Mouse (Mus musculus) liver, embryonic 15.5 days (tissue): Measurements from ENCODE around the gene Gm20479. TPM values are rescaled to one million over a fixed set of nuclear protein-coding genes. Genes with fewer than 3 reads are reported as not detected.

Source experiments
- ATAC-seq: fragments of 200-750 bp; cut with Nextera tagmentation; 2 replicates; pipeline ENCODE4 v1.8.0; 2017; ENCODE audit warnings: moderate number of reproducible peaks, mild to moderate bottlenecking, moderate library complexity; ENCODE audit not compliant: insufficient read depth
- H3K27ac ChIP-seq: fragments of 300-500 bp; sonication (generic); replicated peaks from 2 replicates; pipeline ENCODE4 v1.5.1; 2015; ENCODE audit warnings: mild to moderate bottlenecking, inconsistent platforms
- H3K27me3 ChIP-seq: fragments of 300-500 bp; sonication (generic); 2 replicates; pipeline ENCODE4 v1.6.1; 2015; ENCODE audit warnings: mild to moderate bottlenecking, inconsistent platforms
- H3K36me3 ChIP-seq: fragments of 300-500 bp; sonication (generic); replicated peaks from 2 replicates; pipeline ENCODE4 v1.6.1; 2015; ENCODE audit warnings: moderate library complexity, mild to moderate bottlenecking, inconsistent platforms
- H3K4me1 ChIP-seq: fragments of 300-500 bp; sonication (generic); replicated peaks from 2 replicates; pipeline ENCODE4 v1.6.1; 2015; ENCODE audit warnings: inconsistent platforms
- H3K4me2 ChIP-seq: fragments of 300-500 bp; sonication (generic); 2 replicates; pipeline ENCODE4 v1.6.1; 2015; ENCODE audit warnings: moderate library complexity, mild to moderate bottlenecking, inconsistent platforms
- H3K4me3 ChIP-seq: fragments of 300-500 bp; sonication (generic); replicated peaks from 2 replicates; pipeline ENCODE4 v1.5.1; 2015; ENCODE audit warnings: mild to moderate bottlenecking, inconsistent platforms
- H3K9ac ChIP-seq: fragments of 300-500 bp; sonication (generic); 2 replicates; pipeline ENCODE4 v1.6.1; 2015; ENCODE audit warnings: moderate library complexity, mild to moderate bottlenecking, inconsistent platforms
- H3K9me3 ChIP-seq: fragments of 300-500 bp; sonication (generic); replicated peaks from 2 replicates; pipeline ENCODE4 v1.6.1; 2016; ENCODE audit warnings: inconsistent platforms
- WGBS: fragments of 180-500 bp; shearing (Covaris S2); methylation state at CpG from one replicate; pipeline ENCODE4 v1.1.7; 2015; ENCODE audit warnings: mixed read lengths; ENCODE audit not compliant: insufficient replicate concordance; 5-methylcytosine and 5-hydroxymethylcytosine counted together
- polyA plus RNA-seq: library from polyadenylated mRNA; unstranded; fragments of >200 nt; fragmentation: Nextera tagmentation; extraction: Ambion mirVana; gene quantifications from 2 replicates; pipeline ENCODE4 v1.2.1, GENCODE M21; 2015

The Gm20479 gene
- polyA plus RNA-seq, 1 experiment from 2014 or later = 0.28 TPM

DNA sequence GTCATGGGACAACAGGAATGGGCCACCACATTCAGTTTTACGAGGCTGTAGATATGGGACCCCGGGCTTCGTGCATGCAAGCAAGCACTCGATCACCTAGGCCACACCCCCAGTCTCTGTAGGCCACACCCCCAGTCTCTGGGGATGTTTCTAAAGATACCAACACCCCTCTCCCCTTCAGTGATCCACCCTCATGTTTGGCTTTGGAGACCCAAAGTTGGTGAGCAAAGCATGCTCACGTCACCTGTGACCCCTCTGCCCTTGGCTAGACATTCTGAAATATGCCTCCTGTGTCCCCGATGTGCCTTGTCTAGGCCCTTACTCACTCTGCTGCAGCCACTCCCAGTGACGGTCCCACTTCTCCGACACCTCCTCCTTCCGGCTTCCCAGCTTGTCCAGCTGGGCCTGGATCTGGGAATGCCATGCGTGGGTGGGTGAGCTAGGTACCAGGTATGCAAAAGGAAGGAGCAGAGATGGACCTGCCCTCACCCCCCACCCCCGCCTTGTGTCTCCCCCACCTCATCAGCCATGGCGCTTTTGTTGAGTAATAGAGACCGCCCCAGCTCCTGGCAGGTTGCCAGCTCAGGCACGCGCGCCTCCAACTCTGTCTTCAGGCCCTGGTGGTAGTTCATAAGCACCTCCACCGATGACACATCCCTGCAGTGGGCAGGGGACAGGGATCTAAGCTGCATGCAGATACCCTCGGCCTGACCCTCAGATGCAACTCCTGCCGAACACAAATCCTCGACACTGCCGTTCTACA, 9.0 kb upstream of the Gm20479 start:
- 41% methylated on average over 21 of the region's 21 CpGs for WGBS
- peaks cover 25% of the 10 kb centered on the region for H3K4me1 ChIP-seq
- no peak for ATAC-seq

DNA sequence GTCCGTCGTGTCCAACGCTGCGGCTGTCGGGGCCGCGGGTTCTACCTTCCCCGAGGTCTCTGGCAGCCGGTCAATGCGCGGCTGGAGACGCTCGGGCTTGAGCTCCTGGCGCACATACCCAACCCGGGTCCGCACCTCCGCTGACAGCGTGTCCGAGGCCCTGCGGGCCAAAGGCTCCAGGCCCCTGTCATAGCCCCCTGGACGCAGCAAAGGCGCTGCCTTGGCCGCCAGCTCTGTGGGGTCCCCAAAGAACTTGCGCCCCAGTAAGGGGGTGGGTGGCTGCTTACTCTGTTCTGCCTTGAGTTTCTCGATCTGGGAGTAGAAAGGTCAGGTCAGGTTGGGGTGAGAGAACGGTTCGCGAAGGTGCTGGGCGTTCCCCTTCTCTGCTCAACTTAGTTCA, 7.2 kb upstream of the Gm20479 start:
- Histone ChIP-seq H3K27me3 (peaks cover 83% of the 10 kb centered on the region), H3K9ac (no peak overlapping the region), H3K9me3 (no peaks in the 10 kb centered on the region), H3K4me2 (peak overlapping the region; percentile 18; the same call in 1 of the 2 replicates), H3K36me3 (no peaks in the 10 kb centered on the region), H3K4me1 (peaks cover 32% of the 10 kb centered on the region), H3K27ac (no peak overlapping the region), H3K4me3 (no peak overlapping the region)
- no peak for ATAC-seq
- WGBS = 6% methylated on average over 29 of the region's 29 CpGs

More for the DNA sequence above, 9.0 kb upstream of the Gm20479 start:
- H3K4me2 ChIP-seq = no peak overlapping the region
- peaks cover 98% of the 10 kb centered on the region for H3K27me3 ChIP-seq
- H3K9ac ChIP-seq = no peak overlapping the region
- H3K36me3 ChIP-seq = no peaks in the 10 kb centered on the region
- H3K9me3 ChIP-seq = no peaks in the 10 kb centered on the region
- no peak overlapping the region for H3K4me3 ChIP-seq
- no peak overlapping the region for H3K27ac ChIP-seq

DNA sequence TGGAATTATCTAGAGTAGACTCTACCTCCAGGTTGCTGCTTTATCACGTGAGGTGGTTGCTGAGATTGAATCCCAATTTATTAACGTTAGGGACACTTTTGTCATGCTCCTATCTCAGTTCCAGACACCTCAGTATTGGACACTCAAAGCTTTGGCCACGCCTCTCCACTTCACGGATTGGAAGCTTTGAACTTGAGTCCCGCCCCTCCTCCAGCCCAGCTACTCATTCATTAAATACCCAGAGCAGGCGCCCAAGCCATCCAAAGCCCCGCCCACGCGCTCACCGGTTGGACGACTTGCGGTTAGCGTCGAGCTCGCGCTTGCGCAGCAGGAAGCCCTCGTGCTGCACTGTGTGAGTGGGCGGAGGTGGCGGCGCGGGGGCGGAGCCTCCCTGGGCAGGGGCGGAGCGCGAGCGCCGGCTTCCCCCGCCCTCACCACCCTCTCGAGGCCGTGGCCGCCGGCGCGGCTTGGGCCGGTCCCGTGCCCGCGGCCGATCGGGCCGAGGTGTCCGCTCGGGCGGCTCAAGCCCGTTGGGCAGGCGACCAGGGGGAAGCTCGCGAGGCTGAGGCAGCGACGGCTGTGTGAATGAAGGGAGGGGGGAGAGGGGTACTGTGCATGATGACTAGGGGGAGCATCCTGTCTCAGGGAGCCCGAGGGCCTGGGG, 4.2 kb upstream of the Gm20479 start:
- peak overlapping the region; percentile 48 for H3K4me3 ChIP-seq
- no peaks in the 10 kb centered on the region for H3K36me3 ChIP-seq
- H3K9me3 ChIP-seq = no peaks in the 10 kb centered on the region
- under 1% methylated on average over 52 of the region's 52 CpGs for WGBS
- H3K27ac ChIP-seq = no peak overlapping the region
- H3K9ac ChIP-seq = peak overlapping the region; percentile 43; the same call in 1 of the 2 replicates
- peak overlapping the region; percentile 82 for H3K4me2 ChIP-seq
- ATAC-seq = peak; percentile 89
- peaks cover 40% of the 10 kb centered on the region for H3K4me1 ChIP-seq
- H3K27me3 ChIP-seq = peaks cover 70% of the 10 kb centered on the region

DNA sequence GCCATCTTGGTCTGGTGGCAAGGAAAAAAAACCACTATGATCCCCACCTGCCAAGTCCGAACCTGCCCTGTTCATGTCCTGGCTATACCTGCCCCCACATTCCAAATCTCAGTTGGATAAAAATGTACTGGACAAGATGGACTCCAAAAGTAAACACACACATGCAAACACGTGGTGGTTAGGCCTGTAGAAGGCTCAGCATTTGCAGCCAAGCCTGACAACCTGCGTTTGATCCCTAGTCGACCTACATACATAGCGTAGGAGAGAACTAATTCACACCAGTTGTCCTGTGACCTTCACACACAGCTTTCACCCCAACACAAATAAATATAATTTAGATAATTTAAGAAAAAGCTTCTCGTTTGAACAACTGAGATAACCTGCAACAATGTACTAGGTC, 3.5 kb upstream of the Gm20479 start:
- Histone ChIP-seq H3K4me3 (no peak overlapping the region), H3K27me3 (peaks cover 64% of the 10 kb centered on the region), H3K4me1 (peaks cover 43% of the 10 kb centered on the region), H3K27ac (no peak overlapping the region), H3K4me2 (peak overlapping the region; percentile 82), H3K9ac (no peak overlapping the region), H3K36me3 (no peaks in the 10 kb centered on the region), H3K9me3 (no peaks in the 10 kb centered on the region)
- no peak for ATAC-seq
- WGBS = 48% methylated on average over 6 of the region's 6 CpGs

DNA sequence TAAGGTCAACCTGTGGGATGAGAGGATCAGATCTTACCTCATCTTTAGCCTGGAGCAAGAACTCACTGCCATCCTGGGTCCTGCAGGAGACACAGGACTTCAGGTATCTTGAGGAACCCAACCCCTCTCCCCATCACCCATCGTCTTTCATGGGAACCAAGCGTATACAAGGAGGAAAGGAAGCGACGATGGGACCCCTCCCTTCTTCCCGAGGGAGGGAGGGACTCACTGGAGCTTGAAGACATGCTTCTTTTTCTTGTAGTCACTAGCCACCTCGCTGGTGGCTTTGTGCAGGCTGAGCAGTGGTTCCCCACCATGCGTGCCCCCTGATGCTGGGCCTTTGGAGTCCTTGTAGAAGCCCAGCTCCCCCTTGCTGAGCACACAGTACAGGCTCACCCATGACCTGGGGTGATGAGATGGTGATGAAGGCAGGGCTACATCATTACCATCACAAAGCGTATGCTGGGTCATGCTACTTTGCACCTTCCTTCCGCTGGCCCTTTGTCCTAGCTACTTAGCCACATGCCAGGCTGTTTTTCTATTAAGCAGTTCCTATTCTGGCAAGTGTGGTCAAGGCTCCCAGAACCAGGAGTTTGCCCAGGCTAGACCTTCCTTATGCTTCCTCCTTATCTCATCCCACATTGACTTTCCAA, 2.6 kb upstream of the Gm20479 start:
- H3K27ac ChIP-seq = no peak overlapping the region
- H3K36me3 ChIP-seq = no peaks in the 10 kb centered on the region
- no peak for ATAC-seq
- peaks cover 55% of the 10 kb centered on the region for H3K27me3 ChIP-seq
- H3K4me1 ChIP-seq = peaks cover 52% of the 10 kb centered on the region
- no peak overlapping the region for H3K4me2 ChIP-seq
- no peak overlapping the region for H3K9ac ChIP-seq
- H3K9me3 ChIP-seq = no peaks in the 10 kb centered on the region
- 75% methylated on average over 9 of the region's 9 CpGs for WGBS
- H3K4me3 ChIP-seq = no peak overlapping the region

DNA sequence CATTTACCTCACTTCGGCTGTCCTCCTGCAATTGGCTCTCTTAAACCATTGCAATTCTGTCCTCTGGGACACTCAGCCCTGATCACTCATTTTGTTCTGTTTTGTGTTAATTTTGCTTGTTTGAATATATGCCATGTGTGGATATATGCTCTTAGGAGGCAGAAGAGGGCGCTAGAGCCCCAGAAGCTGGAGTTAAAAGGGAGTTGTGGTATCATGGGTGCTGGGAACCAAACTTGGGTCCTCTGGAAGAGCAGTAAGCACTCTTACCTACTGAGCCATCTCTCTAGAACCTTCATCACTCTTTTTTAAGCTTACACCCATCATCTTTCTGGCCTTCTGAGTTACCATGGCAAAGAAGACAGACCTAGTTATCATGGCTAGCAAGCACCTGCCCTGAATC, 1.9 kb upstream of the Gm20479 start:
- no peak for ATAC-seq
- Histone ChIP-seq H3K9ac (no peak overlapping the region), H3K4me1 (peaks cover 56% of the 10 kb centered on the region), H3K27me3 (peaks cover 48% of the 10 kb centered on the region), H3K4me3 (no peak overlapping the region), H3K4me2 (no peak overlapping the region), H3K27ac (no peak overlapping the region), H3K9me3 (no peaks in the 10 kb centered on the region), H3K36me3 (no peaks in the 10 kb centered on the region)
- 64% methylated on average over 2 of the region's 2 CpGs for WGBS

DNA sequence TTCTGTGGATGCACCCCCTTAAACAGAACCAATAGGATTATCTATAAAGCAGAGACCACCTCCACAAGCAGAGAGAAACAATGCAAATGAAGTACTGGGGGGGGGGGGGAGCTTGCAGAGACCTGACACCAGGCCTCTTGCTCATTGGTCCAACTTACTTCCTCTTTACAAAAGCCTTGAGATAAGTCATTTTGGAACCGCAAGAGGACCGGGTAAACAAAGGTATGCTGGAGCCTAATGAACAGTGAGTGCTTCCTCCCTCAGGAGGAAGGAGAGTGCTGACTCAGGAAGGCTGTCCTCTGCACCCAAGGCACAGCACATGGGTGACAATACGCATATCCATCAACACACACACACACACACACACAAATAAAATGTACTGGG, 368 bp upstream of the Gm20479 start:
- H3K4me2 ChIP-seq = peak overlapping the region; percentile 90
- H3K27ac ChIP-seq = peak overlapping the region; percentile 80
- no peak overlapping the region for H3K9ac ChIP-seq
- peak overlapping the region; percentile 83 for H3K4me3 ChIP-seq
- peaks cover 32% of the 10 kb centered on the region for H3K27me3 ChIP-seq
- 0 out of 2 replicates have a peak, but pooled peaks cover 8% of the 10 kb centered on the region for H3K36me3 ChIP-seq
- H3K4me1 ChIP-seq = peaks cover 57% of the 10 kb centered on the region
- 3% methylated on average over 3 of the region's 3 CpGs for WGBS
- ATAC-seq = no peak
- H3K9me3 ChIP-seq = no peaks in the 10 kb centered on the region

DNA sequence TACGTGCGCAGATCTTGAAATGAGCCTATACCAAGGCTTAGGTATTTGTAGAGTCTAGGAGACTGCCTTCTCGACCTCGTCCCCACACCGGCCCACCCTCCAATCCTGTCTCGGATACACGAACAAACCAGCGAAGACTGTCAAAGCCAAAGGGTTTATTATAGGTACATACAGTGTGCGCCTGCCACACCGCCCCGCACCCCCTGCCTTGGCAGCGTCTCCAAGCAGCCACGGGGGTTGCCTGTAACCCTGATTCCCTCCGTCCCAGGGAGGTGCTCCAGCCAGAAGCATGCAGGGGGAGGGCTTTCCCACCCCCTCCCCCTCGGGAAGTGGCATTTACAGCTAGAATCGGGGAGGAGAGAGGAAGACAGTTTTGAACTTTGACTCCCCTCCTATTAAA, 971 bp downstream of the Gm20479 start:
- Histone ChIP-seq H3K9ac (peak overlapping the region; percentile 65), H3K27ac (peak overlapping the region; percentile 80), H3K4me2 (peak overlapping the region; percentile 90), H3K4me3 (peak overlapping the region; percentile 83), H3K4me1 (peaks cover 51% of the 10 kb centered on the region), H3K36me3 (peaks cover 11% of the 10 kb centered on the region; the same call in 1 of the 2 replicates), H3K27me3 (peaks cover 21% of the 10 kb centered on the region), H3K9me3 (no peaks in the 10 kb centered on the region)
- 1% methylated on average over 16 of the region's 16 CpGs for WGBS
- peak; percentile 16 for ATAC-seq

DNA sequence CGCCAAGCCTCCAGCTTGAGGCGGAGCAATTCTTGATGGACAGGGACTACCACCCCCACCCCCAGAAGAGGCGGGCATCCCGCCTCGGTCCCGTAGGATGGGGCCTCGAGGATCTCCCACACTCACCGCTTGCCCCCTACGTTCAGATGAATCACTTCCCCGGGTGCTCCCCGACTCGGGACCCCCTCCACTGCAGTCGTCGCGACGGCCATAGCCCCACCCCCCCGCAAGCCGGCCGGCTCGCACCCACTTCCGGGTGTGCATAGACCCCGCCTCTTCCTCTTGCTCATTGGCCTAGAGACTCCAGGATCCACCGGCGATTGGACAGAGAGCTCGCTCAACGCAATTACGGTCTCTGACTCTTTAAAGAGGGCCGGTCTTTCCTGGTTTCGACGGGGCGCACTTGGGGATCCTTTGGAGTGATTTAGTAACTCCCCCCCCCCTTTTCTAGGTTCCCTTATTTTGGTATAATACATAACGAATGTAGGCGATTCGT, 1.4 kb downstream of the Gm20479 start, which contains the start of gene Shkbp1:
Gene Shkbp1, minus strand, starts transcription at position 275 of the 496 bp plus-strand sequence.
- Histone ChIP-seq H3K9me3 (no peaks in the 10 kb centered on the region), H3K4me2 (peak within 1 kb of the TSS; percentile 90), H3K36me3 (peaks cover 11% of the 10 kb centered on the region; the same call in 1 of the 2 replicates), H3K4me1 (peaks cover 46% of the 10 kb centered on the region), H3K9ac (peak within 1 kb of the TSS; percentile 65), H3K27ac (peak within 1 kb of the TSS; percentile 80), H3K27me3 (peaks cover 21% of the 10 kb centered on the region), H3K4me3 (peak within 1 kb of the TSS; percentile 83)
- peak; percentile 87 for ATAC-seq
- WGBS = 1% methylated on average over 34 of the region's 34 CpGs

DNA sequence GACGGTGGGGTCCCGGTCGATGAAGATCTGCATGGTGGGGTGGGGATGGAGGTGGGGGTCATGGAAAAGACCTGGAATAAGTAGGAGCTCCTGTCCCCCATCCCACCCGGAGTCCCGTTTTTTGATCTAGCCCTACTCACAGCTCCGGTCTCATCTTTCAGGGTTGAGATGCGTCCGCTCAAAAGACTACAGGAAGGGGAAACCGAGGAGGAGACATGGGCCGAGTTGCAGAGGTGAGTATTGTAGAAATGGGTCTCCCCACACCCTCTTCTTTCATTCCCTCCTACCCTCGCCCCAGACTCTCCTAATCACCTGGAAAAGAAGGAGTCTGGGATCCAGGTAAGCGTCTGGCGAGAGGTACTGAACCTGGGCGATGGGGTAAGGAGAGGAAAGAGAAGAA, 2.0 kb downstream of the Gm20479 start:
- Histone ChIP-seq H3K4me2 (peak overlapping the region; percentile 90), H3K27ac (peak overlapping the region; percentile 80), H3K9me3 (no peaks in the 10 kb centered on the region), H3K36me3 (peaks cover 16% of the 10 kb centered on the region), H3K9ac (peak overlapping the region; percentile 65), H3K4me1 (peaks cover 44% of the 10 kb centered on the region), H3K27me3 (peaks cover 21% of the 10 kb centered on the region), H3K4me3 (peak overlapping the region; percentile 83)
- no peak for ATAC-seq
- 9% methylated on average over 14 of the region's 14 CpGs for WGBS

DNA sequence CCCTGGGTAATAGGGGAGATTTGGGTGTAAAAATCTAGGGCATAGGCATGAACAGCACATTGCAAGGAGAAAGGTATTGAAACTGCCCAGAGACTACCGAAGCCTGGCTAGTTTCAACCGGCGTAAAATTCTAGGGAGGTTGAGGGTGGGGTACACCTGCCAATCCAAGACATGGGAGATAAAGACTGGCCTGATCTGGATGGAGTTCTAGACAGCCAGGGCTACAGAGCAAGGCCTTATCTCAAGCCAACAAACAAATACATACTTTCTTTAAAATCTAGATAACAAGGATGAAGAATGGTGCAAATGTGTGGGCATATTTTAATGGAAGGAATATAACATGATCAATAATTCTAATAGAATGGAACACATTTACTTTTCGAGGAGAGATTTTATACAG, 2.4 kb downstream of the Gm20479 start:
- H3K9ac ChIP-seq = 0 out of 2 replicates have a peak overlapping the region, but pooled peaks have one; percentile 7

More for the DNA sequence above, 2.4 kb downstream of the Gm20479 start:
- Histone ChIP-seq H3K4me3 (peak overlapping the region; percentile 83), H3K27me3 (peaks cover 19% of the 10 kb centered on the region), H3K4me2 (peak overlapping the region; percentile 90), H3K9me3 (no peaks in the 10 kb centered on the region), H3K4me1 (peaks cover 44% of the 10 kb centered on the region), H3K36me3 (peaks cover 18% of the 10 kb centered on the region), H3K27ac (peak overlapping the region; percentile 80)
- WGBS = 18% methylated on average over 4 of the region's 4 CpGs
- peak; percentile 53 for ATAC-seq
